12 mouse cellular contexts compared by ENCODE assay signal in genomic region chrX:38711442-38712258, GRCm38 (mm10).
A peak's percentile ranks its signal among the peaks of the same experiment; 100 is the strongest.
DNase-seq lines count a peak whose midpoint lies in the region; ATAC-seq and TF ChIP-seq lines count a peak whose summit lies in the region.
"Had no signal": no experiment of that assay in that cellular context is flagged by ENCODE, and none has a peak within 500 bp of the region (broad histone marks: within the 10 kb centered on the region; RNA-seq: fewer than 3 reads in every experiment).

No protein-coding gene starts in this region.

- H3K4me2 ChIP-seq in heart, postnatal 0 days (ENCODE audit: low read depth, low read length) = no peak overlapping the region
- H3K4me2 ChIP-seq in midbrain, embryonic 14.5 days (ENCODE audit: low read length) = no peak overlapping the region
- H3K4me2 ChIP-seq: hindbrain, embryonic 12.5 days; lung, embryonic 15.5 days had no signal

- no peaks in the 10 kb centered on the region for H3K27me3 ChIP-seq in heart, postnatal 0 days (ENCODE audit: control insufficient read depth, insufficient read depth, low read length)
- H3K27me3 ChIP-seq in midbrain, embryonic 14.5 days (ENCODE audit: control insufficient read depth, insufficient read depth, low read length) = no peaks in the 10 kb centered on the region
- H3K27me3 ChIP-seq: hindbrain, embryonic 12.5 days; lung, embryonic 15.5 days had no signal

- DNase-seq in adrenal gland, adult 8-10 months = peak; percentile 6
- no peak for DNase-seq in adrenal gland, postnatal 4 days (ENCODE audit: low spot score in 2 of 2)
- DNase-seq in testis, postnatal 14 days (ENCODE audit: low spot score) = peak; percentile 25
- DNase-seq in testis, postnatal 10 days (ENCODE audit: low spot score) = no peak
- no peak for DNase-seq in heart, postnatal 0 days (ENCODE audit: low spot score)
- DNase-seq in thymus, postnatal 0 days (ENCODE audit: low spot score) = no peak
- no peak for DNase-seq in layer of hippocampus, postnatal 25 days (ENCODE audit: extremely low spot score in 1 of 2, low spot score in 1 of 2)
- DNase-seq in midbrain, embryonic 14.5 days = no peak
- DNase-seq: cerebellum, postnatal 36 days; thymus, postnatal 25 days had no signal

- no peaks in the 10 kb centered on the region for H3K36me3 ChIP-seq in heart, postnatal 0 days (replicated peaks; ENCODE audit: control insufficient read depth, insufficient read depth, low read length)
- no peaks in the 10 kb centered on the region for H3K36me3 ChIP-seq in midbrain, embryonic 14.5 days (ENCODE audit: control insufficient read depth, insufficient read depth, low read length)
- H3K36me3 ChIP-seq: hindbrain, embryonic 12.5 days; lung, embryonic 15.5 days had no signal

- ATAC-seq in heart, postnatal 0 days (ENCODE audit: insufficient read depth, low read depth) = peak; percentile 11; the same call in 1 of the 2 replicates
- no peak for ATAC-seq in midbrain, embryonic 14.5 days (ENCODE audit: low FRiP score, low TSS enrichment)

- no peak overlapping the region for H3K9ac ChIP-seq in heart, postnatal 0 days (replicated peaks; ENCODE audit: low read depth, low read length)
- H3K9ac ChIP-seq in midbrain, embryonic 14.5 days (replicated peaks; ENCODE audit: low read length) = no peak overlapping the region
- H3K9ac ChIP-seq: hindbrain, embryonic 12.5 days; lung, embryonic 15.5 days had no signal

- TF ChIP-seq EP300 in heart, postnatal 0 days (IDR thresholded peaks at IDR 0.05; ENCODE audit: low read depth) = no peak

- no peak overlapping the region for H3K27ac ChIP-seq in heart, postnatal 0 days (ENCODE audit: low read depth)
- H3K27ac ChIP-seq in midbrain, embryonic 14.5 days (replicated peaks; ENCODE audit: low read depth, low read length) = no peak overlapping the region
- H3K27ac ChIP-seq: hindbrain, embryonic 12.5 days; lung, embryonic 15.5 days had no signal

- TF ChIP-seq CTCF in heart, postnatal 0 days (IDR thresholded peaks at IDR 0.05; ENCODE audit: low read depth) = no peak

- H3K4me3 ChIP-seq in heart, postnatal 0 days (ENCODE audit: low read depth, low read length) = no peak overlapping the region
- no peak overlapping the region for H3K4me3 ChIP-seq in midbrain, embryonic 14.5 days (replicated peaks; ENCODE audit: low read depth, low read length)
- H3K4me3 ChIP-seq: hindbrain, embryonic 12.5 days; lung, embryonic 15.5 days had no signal

- 32% methylated on average over 5 of the region's 5 CpGs for WGBS in heart, postnatal 0 days
- WGBS in midbrain, embryonic 14.5 days = 73% methylated on average over 5 of the region's 5 CpGs

- no peaks in the 10 kb centered on the region for H3K9me3 ChIP-seq in heart, postnatal 0 days (replicated peaks; ENCODE audit: control insufficient read depth, low read length)
- H3K9me3 ChIP-seq in midbrain, embryonic 14.5 days (ENCODE audit: control insufficient read depth, low read length) = no peaks in the 10 kb centered on the region
- H3K9me3 ChIP-seq: hindbrain, embryonic 12.5 days; lung, embryonic 15.5 days had no signal

- H3K4me1 ChIP-seq in heart, postnatal 0 days (ENCODE audit: control insufficient read depth, insufficient read depth) = no peaks in the 10 kb centered on the region
- no peaks in the 10 kb centered on the region for H3K4me1 ChIP-seq in midbrain, embryonic 14.5 days (ENCODE audit: control insufficient read depth, insufficient read depth, low read length)
- H3K4me1 ChIP-seq: hindbrain, embryonic 12.5 days; lung, embryonic 15.5 days had no signal

Comparison
In these comparisons a context has a peak if more than half of its experiments do, and no peak if none do; other contexts are left out.
1. DNase-seq: peak in adrenal gland, adult 8-10 months (single experiment) and testis, postnatal 14 days (single experiment); none in adrenal gland, postnatal 4 days (0 of 2), testis, postnatal 10 days (single experiment), heart, postnatal 0 days (single experiment), thymus, postnatal 0 days (single experiment), layer of hippocampus, postnatal 25 days (0 of 2) and midbrain, embryonic 14.5 days (single experiment).